Mouse (Mus musculus) midbrain, embryonic 10.5 days (tissue): ENCODE results near the gene Ammecr1. TPM values are rescaled to one million over a fixed set of nuclear protein-coding genes. Genes with fewer than 3 reads are reported as not detected.

Experiments
- DNase-seq: peaks from one replicate; pipeline ENCODE4 v3.0.0-alpha.2; 2017; ENCODE audit warnings: low spot score
- H3K27ac ChIP-seq: fragments of 300-500 bp; sonication (generic); replicated peaks from 2 replicates; pipeline ENCODE4 v1.5.1; 2016; ENCODE audit warnings: mild to moderate bottlenecking
- H3K27me3 ChIP-seq: fragments of 300-500 bp; sonication (generic); 2 replicates; pipeline ENCODE4 v1.6.1; 2016; ENCODE audit warnings: low read depth, mild to moderate bottlenecking; ENCODE audit not compliant: poor library complexity, severe bottlenecking
- H3K36me3 ChIP-seq: fragments of 300-500 bp; sonication (generic); 2 replicates; pipeline ENCODE4 v1.6.1; 2016; ENCODE audit warnings: mild to moderate bottlenecking, moderate library complexity
- H3K4me1 ChIP-seq: fragments of 300-500 bp; sonication (generic); 2 replicates; pipeline ENCODE4 v1.6.1; 2016
- H3K4me3 ChIP-seq: fragments of 300-500 bp; sonication (generic); 2 replicates; pipeline ENCODE4 v1.5.1; 2016; ENCODE audit warnings: mild to moderate bottlenecking, moderate library complexity
- H3K9me3 ChIP-seq: fragments of 300-500 bp; sonication (generic); replicated peaks from 2 replicates; pipeline ENCODE4 v1.6.1; 2016; ENCODE audit warnings: mild to moderate bottlenecking
- WGBS: fragments of 180-500 bp; shearing (Covaris S2); methylation state at CpG from one replicate; pipeline ENCODE4 v1.1.7; 2016; 5-methylcytosine and 5-hydroxymethylcytosine counted together
- polyA plus RNA-seq: library from polyadenylated mRNA; unstranded; fragments of >200 nt; fragmentation: Nextera tagmentation; extraction: Ambion mirVana; gene quantifications from 2 replicates; pipeline ENCODE4 v1.2.1, GENCODE M21; 2016

The Ammecr1 gene
- polyA plus RNA-seq, 1 experiment from 2014 or later = 7.1 TPM

DNA sequence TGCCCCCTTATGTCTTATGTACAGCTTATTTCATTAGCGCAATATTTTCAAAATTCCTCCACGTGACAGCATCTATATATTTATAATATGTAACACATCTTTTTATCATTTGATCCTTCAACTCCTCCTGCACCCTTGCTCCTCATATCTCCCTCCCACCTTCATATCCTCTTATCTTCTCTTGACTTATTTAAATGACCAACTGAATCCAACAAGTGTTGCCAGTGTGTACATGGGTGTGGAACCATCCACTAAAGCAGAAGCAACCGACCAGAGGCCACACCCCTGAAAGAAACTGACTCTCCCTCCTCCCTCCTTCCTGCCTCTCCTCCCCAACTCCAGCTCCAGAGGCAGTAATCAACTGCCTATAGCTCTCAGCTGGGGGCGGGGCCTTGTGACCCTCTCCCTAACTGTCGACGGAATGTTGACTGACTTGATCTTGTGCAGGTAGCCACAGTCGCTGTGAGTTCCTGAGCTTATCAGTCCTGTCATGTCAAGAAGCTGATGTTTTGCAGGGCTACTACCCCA lies 6.0 kb upstream of the Ammecr1 start:
- Histone ChIP-seq H3K27ac (no peak overlapping the region), H3K36me3 (no peaks in the 10 kb centered on the region), H3K4me3 (no peak overlapping the region), H3K4me1 (no peaks in the 10 kb centered on the region), H3K9me3 (no peaks in the 10 kb centered on the region), H3K27me3 (peaks cover 85% of the 10 kb centered on the region)
- no peak for DNase-seq
- 44% methylated on average over 7 of the region's 7 CpGs for WGBS

DNA sequence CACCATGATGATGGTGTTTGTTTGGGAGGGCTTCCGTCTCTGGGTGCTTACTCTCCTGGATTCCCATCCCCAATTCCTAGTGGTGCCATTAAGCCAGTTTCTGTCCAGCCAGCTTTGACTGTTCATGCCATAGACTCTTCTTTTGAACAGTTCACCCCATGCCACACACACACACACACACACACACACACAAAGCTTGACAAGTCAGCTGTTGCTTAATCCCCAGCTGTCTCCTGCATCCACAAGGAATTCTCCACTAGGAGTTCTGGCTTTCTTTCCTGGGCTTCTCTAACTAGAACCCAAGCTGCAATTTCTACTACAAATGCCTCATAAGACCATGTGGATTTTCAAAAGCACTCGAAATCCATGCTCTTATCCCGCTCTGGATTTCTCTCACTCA lies 5.2 kb upstream of the Ammecr1 start:
- H3K27ac ChIP-seq = no peak overlapping the region
- no peak for DNase-seq
- no peaks in the 10 kb centered on the region for H3K4me1 ChIP-seq
- H3K27me3 ChIP-seq = peaks cover 89% of the 10 kb centered on the region
- H3K4me3 ChIP-seq = no peak overlapping the region
- no peaks in the 10 kb centered on the region for H3K9me3 ChIP-seq
- WGBS = 89% methylated on average over 3 of the region's 3 CpGs
- no peaks in the 10 kb centered on the region for H3K36me3 ChIP-seq

DNA sequence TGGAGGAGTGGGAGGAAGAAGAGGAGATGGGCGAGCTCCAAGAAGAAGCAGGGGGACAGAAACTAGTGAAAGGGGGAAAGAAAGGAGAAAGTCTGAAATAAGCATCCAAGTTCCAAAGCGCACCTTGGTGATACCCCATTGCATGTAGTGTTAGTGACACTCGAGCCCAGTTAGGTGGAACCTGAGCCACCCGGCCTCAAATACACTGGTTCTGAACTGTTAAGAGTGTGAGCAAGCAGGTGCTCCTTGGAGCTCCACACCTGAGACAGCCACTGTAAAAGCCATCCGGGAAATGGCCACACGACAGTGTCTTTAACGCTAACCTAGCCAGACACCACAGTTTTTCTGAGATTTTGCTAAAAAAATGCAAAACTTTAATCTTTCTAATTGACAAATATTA lies 539 bp upstream of the Ammecr1 start:
- 39% methylated on average over 7 of the region's 7 CpGs for WGBS
- Histone ChIP-seq H3K4me1 (no peaks in the 10 kb centered on the region), H3K9me3 (no peaks in the 10 kb centered on the region), H3K4me3 (peak overlapping the region; percentile 71), H3K27me3 (peaks cover 92% of the 10 kb centered on the region), H3K36me3 (no peaks in the 10 kb centered on the region), H3K27ac (peak overlapping the region; percentile 46)
- peak; percentile 11 for DNase-seq

- Histone ChIP-seq H3K27me3 (peaks cover 92% of the 10 kb centered on the region), H3K9me3 (no peaks in the 10 kb centered on the region), H3K36me3 (no peaks in the 10 kb centered on the region), H3K27ac (peak overlapping the region; percentile 96), H3K4me3 (peak overlapping the region; percentile 71), H3K4me1 (peaks cover 4% of the 10 kb centered on the region; the same call in 1 of the 2 replicates)
- DNase-seq = no peak
- 27% methylated on average over 23 of the region's 23 CpGs for WGBS
Measured at GRCm38 (mm10) chrX:142965236-142966007, 1.1 kb downstream of the Ammecr1 start.

GRCm38 (mm10) chrX:142960434-142960833 lies 6.1 kb downstream of the Ammecr1 start:
- no peaks in the 10 kb centered on the region for H3K36me3 ChIP-seq
- H3K4me3 ChIP-seq = no peak overlapping the region
- peaks cover 4% of the 10 kb centered on the region; the same call in 1 of the 2 replicates for H3K4me1 ChIP-seq
- no peaks in the 10 kb centered on the region for H3K9me3 ChIP-seq
- H3K27me3 ChIP-seq = peaks cover 97% of the 10 kb centered on the region
- 80% methylated on average over 2 of the region's 2 CpGs for WGBS
- H3K27ac ChIP-seq = no peak overlapping the region
- DNase-seq = no peak

DNA sequence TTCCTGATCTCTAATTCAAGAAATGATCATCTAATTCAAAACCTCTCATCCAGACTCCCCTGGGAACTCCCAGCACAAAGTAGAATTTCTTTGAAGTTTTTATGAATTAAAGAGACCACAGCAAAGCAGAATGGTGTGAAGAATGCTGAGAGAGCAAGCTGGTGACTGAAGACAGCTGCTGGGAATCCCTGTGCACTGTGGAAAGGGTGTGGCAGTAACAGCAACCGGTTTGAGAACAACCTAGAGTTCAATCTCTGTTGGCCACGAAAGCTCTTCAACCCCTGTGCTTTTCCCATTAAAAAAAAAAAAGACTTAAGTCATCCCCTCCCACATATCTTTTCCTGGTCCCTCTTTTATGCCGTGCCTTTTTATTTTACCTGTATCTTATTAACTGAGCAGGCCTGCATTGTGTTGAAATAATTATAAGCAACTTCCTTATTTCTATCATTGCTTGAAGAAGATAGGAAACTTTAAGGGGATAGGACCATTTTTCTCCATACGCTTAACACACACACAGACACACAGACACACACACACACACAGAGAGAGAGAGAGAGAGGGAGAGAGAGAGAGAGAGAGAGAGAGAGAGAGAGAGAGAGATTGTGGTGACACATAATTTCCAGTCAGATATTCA lies 6.7 kb downstream of the Ammecr1 start:
- no peaks in the 10 kb centered on the region for H3K9me3 ChIP-seq
- no peak overlapping the region for H3K27ac ChIP-seq
- no peak for DNase-seq
- 84% methylated on average over 4 of the region's 4 CpGs for WGBS
- H3K4me1 ChIP-seq = peaks cover 4% of the 10 kb centered on the region; the same call in 1 of the 2 replicates
- H3K4me3 ChIP-seq = no peak overlapping the region
- H3K36me3 ChIP-seq = no peaks in the 10 kb centered on the region
- H3K27me3 ChIP-seq = peaks cover 95% of the 10 kb centered on the region

DNA sequence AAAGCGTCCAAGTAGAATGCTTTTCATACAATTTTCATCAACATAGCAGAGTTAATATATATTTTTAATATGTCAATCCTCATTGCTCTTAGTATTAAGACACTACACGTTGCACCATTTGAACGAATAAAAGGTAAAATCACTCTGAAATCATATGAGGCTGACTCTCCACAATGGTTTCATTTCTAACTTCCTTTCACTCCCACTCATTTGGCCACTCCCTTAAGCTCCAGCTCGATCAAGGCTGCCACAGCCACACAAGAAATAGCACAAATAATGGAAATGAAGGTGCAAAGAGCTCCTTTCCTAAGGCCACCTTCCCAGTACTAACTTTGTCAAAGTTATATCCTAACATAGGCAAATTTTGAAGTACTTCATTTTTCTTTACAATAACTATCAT lies 38.1 kb downstream of the Ammecr1 start:
- Histone ChIP-seq H3K4me3 (no peak overlapping the region), H3K36me3 (no peaks in the 10 kb centered on the region), H3K9me3 (no peaks in the 10 kb centered on the region; the same call in 1 of the 2 replicates), H3K27ac (no peak overlapping the region), H3K4me1 (no peaks in the 10 kb centered on the region), H3K27me3 (peaks cover 54% of the 10 kb centered on the region)
- DNase-seq = no peak
- 90% methylated on average over 4 of the region's 4 CpGs for WGBS

DNA sequence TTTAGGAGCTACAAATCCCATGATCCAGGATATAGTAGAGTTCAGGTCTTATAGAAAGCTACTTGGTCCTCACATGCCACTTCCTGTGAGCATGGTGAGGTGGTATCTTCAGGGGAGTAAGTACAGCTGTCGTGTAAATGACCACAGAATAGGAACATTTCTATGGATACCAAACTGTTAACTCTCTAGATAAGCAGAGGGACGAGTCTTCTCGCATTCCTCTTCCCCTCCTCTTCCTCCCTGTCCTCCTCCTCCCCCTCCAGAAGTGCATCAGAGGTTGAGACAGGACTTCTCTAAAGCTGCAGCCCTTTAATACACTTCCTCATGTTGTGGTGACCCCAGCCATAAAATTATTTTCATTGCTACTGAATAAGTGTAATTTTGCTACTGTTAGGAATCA lies 49.1 kb downstream of the Ammecr1 start:
- Histone ChIP-seq H3K4me3 (no peak overlapping the region), H3K9me3 (no peaks in the 10 kb centered on the region), H3K27me3 (peaks cover 81% of the 10 kb centered on the region), H3K27ac (no peak overlapping the region), H3K36me3 (no peaks in the 10 kb centered on the region), H3K4me1 (no peaks in the 10 kb centered on the region)
- no peak for DNase-seq
- 54% methylated on average over 3 of the region's 3 CpGs for WGBS

- Histone ChIP-seq H3K4me3 (no peak overlapping the region), H3K9me3 (no peaks in the 10 kb centered on the region), H3K27ac (no peak overlapping the region), H3K27me3 (peaks cover 81% of the 10 kb centered on the region), H3K36me3 (no peaks in the 10 kb centered on the region), H3K4me1 (no peaks in the 10 kb centered on the region)
- DNase-seq = no peak
- 74% methylated on average over 4 of the region's 4 CpGs for WGBS
Measured at GRCm38 (mm10) chrX:142916719-142917118, 49.8 kb downstream of the Ammecr1 start.

DNA sequence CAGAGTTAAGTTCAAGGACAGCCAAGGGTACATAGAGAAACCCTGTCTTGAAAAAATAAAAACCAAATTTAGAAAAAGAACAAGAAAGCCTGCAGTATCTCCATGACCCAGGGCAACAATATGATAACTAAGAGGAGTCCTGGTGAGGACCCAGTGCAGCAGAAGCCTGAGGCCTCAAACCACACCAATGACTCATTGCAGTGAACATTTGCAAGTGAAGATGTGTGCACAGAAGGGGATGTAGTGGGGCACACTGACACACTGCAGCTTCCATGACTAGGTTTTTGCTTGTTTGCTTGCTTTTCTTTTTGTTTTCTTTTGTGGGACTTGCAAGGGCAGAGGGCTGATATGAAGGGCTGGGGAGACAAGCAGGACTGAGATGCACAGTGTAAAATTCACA lies 52.3 kb downstream of the Ammecr1 start:
- Histone ChIP-seq H3K9me3 (no peaks in the 10 kb centered on the region), H3K27me3 (peaks cover 75% of the 10 kb centered on the region), H3K36me3 (no peaks in the 10 kb centered on the region), H3K4me3 (no peak overlapping the region), H3K4me1 (no peaks in the 10 kb centered on the region), H3K27ac (no peak overlapping the region)
- DNase-seq = no peak

DNA sequence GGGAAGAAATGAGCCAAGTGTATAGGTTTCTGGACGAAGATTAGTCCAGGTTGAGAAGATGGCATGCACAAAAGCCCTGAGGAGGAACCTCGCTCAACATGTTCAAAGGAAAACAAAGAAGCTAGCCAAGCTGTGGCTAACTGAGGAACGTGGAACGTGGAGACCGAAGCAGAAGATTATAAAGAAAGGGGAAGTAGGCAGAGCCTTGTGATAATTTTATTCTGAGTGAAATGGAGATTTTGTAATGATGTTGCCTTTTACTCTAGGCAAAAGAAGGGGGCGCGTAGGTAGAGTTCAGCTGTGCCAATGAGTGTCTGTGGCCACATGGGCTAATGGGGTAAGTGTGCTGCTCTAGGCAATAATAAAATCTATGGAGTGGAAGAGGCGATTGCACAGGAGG lies 62.7 kb downstream of the Ammecr1 start:
- Histone ChIP-seq H3K4me3 (no peak overlapping the region), H3K27ac (no peak overlapping the region), H3K36me3 (no peaks in the 10 kb centered on the region), H3K27me3 (peaks cover 94% of the 10 kb centered on the region), H3K4me1 (no peaks in the 10 kb centered on the region), H3K9me3 (no peaks in the 10 kb centered on the region)
- DNase-seq = no peak
- 86% methylated on average over 8 of the region's 8 CpGs for WGBS

DNA sequence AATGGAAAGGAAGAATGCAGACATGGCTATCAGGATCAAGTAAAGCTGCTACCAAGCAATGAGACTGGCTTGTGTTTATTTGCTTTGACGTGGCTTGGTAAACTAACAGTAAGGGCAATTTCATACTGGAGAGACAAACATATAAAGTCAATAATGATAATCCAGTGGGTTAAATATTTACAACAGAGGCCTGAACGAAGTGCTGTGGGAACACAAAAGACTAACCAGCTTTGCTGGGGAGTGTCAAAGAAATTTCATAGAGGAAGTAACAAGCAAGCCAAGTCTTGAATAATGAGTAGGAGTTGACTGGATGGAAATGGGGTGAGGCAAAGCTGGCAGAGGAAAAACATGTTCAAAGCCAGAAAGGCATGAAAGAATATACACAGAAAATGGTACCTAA lies 63.9 kb downstream of the Ammecr1 start:
- 77% methylated on average over 2 of the region's 2 CpGs for WGBS
- Histone ChIP-seq H3K27me3 (peaks cover 95% of the 10 kb centered on the region), H3K9me3 (no peaks in the 10 kb centered on the region), H3K4me3 (no peak overlapping the region), H3K4me1 (no peaks in the 10 kb centered on the region), H3K27ac (no peak overlapping the region), H3K36me3 (no peaks in the 10 kb centered on the region)
- DNase-seq = no peak

DNA sequence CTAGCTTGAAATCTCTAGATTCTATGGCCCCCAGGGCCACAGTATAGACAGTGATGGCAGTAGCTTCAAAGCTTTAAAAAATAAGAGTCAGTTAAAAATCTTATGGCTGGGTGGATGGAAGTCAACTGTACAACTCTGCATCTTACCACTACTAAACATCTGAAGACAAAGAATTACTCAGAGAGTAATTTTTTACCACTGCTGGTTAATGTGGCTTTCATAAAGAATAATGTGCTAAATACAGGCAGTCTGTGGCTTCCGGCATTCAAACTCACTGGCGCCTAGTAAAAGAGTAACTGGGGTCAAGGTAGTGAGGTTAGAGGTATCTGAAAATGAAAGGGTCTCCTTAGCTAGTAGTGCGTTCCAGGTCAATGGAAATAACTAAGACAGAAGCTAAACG lies 64.6 kb downstream of the Ammecr1 start:
- no peak overlapping the region for H3K27ac ChIP-seq
- no peaks in the 10 kb centered on the region for H3K4me1 ChIP-seq
- H3K9me3 ChIP-seq = no peaks in the 10 kb centered on the region
- WGBS = 93% methylated on average over 4 of the region's 4 CpGs
- no peak overlapping the region for H3K4me3 ChIP-seq
- no peak for DNase-seq
- H3K36me3 ChIP-seq = no peaks in the 10 kb centered on the region
- peaks cover 95% of the 10 kb centered on the region for H3K27me3 ChIP-seq
